Mouse (Mus musculus): Measurements from ENCODE around the gene Fam69b.
A peak's percentile ranks its signal among the peaks of the same experiment; 100 is the strongest.

Gene Fam69b

DNA sequence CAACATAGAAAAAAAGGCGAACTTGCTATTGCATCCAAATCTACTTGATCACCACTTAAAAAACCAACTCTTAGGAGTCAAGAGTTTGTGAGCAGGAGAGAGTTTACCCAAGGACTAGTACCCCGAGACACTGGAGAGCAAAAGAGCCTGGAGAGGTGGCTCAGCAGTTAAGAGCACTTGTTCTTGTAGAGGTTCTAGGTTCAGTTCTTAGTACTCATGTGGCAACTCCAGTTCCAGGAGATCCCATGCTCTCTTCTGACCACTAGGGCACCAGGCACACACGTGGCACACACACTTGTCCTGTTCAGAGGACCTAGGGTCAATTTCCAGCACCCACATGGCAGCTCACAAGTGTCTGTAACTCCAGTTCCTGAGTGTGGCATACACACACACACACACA, 2.2 kb upstream of the Fam69b start:
- no peak for DNase-seq (ENCODE audit: low spot score)

DNA sequence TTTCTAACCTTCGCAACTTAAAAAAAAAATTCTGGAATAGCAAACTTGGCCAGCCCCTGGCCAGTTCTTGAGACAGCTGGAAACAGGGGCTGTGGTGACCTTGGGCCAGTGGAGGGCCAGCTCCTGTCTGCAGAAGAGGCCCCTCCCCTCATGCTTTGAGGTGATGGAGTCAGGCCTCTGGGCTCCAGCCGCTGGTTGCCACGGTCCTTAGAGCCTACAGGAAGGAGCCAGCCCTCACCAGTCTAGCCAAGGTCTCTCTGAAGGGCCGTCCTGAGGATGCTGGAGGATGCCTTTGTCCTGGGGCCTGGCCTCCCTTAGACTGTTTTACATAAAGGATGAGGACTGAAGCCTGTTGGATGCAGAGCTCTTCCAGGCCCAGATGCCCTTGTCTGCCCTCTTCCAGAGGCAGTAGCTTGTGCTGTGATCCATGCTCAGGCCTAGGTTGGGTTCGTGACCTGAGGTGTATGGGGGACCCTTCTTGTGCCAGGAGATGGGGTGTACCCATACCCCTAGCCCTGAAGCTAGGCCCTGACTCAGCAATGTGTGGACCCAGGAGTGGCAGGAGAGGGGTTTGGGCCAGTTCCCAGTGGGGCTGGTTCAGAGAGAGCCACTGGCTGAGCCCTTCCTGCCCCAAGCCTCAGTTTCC, 658 bp downstream of the Fam69b start:
- DNase-seq (ENCODE audit: low spot score) = no peak

DNA sequence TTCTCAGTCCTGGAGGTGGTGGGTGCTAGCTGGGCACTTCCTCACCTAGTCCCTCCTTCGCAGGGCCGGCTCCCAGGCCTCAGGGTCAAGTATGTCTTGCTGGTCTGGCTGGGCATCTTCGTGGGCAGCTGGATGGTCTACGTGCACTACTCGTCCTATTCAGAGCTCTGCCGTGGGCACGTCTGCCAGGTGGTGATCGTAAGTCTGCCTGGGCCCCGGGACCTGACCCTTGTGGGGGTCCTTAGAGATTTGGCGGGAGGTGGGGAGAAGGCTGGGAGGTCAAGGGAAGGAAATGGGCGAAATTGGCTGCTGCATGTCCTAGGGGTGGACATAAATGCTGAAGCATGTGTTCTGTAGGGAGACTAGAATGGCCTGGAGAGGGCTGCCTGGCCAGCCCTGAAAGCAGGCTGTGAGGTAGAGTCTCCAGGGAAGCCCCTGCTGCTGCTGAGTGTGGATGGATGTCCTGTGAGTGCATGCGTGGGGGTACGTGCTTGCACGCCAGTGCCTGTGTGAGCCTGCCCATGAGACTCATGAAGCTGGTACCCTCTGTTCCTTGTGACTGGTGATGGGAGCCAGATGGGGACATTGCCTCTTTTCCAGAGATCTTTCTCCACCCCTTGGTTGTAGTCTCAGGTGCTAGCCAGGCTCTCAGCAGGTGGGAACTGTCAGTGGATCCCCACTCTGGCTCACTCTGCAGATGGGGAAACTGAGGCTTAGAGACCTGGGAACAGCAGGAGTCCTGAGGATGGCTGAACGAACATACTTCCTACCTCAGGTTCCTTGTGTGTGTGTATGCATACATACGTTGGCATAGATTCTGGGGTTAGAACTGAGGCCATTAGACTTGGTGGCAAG, 4.5 kb downstream of the Fam69b start:
- DNase-seq (ENCODE audit: low spot score) = no peak

DNA sequence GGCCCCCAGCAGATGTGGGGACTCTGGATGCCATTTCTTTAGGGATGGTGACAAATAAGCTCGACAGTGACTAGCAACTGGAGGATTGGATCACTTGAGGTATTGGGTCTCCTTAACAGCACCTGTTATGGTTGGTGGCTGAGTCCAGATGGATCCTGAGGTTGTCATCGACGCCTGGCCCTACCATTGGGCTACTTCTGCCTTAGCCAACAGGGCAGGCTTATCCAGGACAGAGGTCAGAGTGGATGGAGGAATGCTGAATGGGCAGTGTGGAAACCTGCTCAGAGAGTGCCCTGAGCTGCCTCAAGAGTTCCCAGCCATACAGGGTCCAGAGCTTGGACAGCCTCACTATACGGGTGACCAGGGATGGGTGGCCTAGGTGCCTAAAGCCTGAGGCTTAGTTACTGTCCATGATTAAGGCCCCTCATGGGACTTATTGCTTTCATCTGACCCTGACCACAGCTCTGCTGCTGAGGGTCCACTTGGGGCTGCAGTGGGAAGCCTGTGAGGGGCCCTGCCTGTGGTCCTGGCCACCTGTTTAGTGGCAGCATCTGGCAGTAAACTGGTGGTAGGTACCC, 5.8 kb downstream of the Fam69b start:
- no peak for DNase-seq (ENCODE audit: low spot score)

DNA sequence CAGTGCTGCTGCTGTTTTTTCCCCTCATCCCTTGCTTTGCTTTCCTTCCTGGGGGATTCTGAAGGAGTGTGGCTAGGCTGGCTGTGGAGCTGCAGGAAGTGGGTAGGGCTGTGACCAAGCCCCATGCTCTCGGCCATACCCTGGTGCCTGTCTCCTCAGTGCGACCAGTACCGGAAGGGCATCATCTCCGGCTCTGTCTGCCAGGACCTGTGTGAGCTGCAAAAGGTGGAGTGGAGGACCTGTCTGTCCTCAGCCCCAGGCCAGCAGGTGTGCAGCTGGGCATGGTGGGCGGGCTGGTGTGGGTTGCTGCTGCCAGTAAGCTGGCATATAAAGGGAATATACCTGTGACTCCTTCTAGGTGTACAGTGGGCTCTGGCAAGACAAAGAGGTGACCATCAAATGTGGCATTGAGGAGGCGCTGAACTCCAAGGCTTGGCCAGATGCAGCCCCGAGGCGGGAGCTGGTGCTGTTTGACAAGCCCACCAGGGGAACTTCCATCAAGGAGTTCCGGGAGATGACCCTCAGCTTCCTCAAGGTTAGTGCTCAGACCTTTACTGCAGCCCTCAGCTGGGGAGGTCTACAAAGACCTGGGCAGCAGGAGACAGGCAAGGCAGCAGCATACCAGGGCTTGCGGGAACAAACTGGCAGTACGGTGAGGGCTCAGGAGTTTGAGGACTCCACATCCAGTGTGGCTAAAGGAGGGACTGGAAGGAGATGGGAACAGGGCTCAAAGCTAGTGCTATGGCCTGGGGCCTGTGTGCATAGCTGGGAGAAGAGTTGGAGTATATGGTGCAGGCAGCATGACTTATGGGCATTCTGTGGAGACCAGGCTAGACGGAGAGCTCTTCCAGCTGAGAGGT, 6.6 kb downstream of the Fam69b start:
- DNase-seq (ENCODE audit: low spot score) = no peak

- no peak for DNase-seq (ENCODE audit: low spot score)
These were observed 7.5 kb downstream of the Fam69b start for GRCm38 (mm10) chr2:26635489-26636324.

- DNase-seq (ENCODE audit: low spot score) = no peak
These were observed 8.0 kb downstream of the Fam69b start for GRCm38 (mm10) chr2:26636325-26636635.

- no peak for DNase-seq (ENCODE audit: low spot score)
These were observed 9.2 kb downstream of the Fam69b start for GRCm38 (mm10) chr2:26637316-26637932.

DNA sequence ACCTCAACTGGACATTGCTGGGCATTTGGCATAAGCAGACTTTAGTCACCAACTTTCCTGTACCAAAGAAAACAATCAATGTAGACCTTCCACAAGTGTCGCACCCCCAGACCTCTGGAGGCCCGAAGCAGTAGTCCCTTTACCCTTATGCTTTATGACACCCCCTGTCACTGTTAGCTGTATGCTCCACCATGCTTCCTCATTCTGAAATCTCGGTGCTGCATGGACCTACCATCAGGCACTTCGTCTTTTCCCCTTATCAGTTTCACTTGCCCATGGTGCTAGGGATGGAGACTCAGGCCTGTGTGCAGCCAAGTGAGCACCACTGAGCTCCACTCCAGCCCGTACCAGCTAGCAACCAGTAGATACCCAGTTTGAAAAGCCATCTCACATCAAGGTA, 9.8 kb downstream of the Fam69b start:
- DNase-seq (ENCODE audit: low spot score) = no peak

GRCm38 (mm10) chr2:26638572-26638971, 10.3 kb downstream of the Fam69b start:
- no peak for DNase-seq (ENCODE audit: low spot score)

- DNase-seq (ENCODE audit: low spot score) = peak; percentile 68
These were observed 10.8 kb downstream of the Fam69b start for GRCm38 (mm10) chr2:26639083-26639482.

- peak; percentile 94 for DNase-seq (ENCODE audit: low spot score)
These were observed 11.9 kb downstream of the Fam69b start for GRCm38 (mm10) chr2:26639838-26640830.

GRCm38 (mm10) chr2:26641006-26641647, 12.9 kb downstream of the Fam69b start:
- no peak for DNase-seq (ENCODE audit: low spot score)

- DNase-seq (ENCODE audit: low spot score) = no peak
These were observed 15.7 kb downstream of the Fam69b start for GRCm38 (mm10) chr2:26643942-26644341.

GRCm38 (mm10) chr2:26646643-26647293, 18.5 kb downstream of the Fam69b start:
- peak; percentile 76 for DNase-seq (ENCODE audit: low spot score)

- no peak for DNase-seq (ENCODE audit: low spot score)
These were observed 26.4 kb downstream of the Fam69b start for GRCm38 (mm10) chr2:26654687-26655086.

GRCm38 (mm10) chr2:26657426-26657825, 29.2 kb downstream of the Fam69b start:
- DNase-seq (ENCODE audit: low spot score) = no peak

GRCm38 (mm10) chr2:26661143-26661752, 33.0 kb downstream of the Fam69b start:
- no peak for DNase-seq (ENCODE audit: low spot score)
